Mouse (Mus musculus): ENCODE data around the gene Trappc1.

- TF ChIP-seq POLR2A (IDR thresholded peaks at IDR 0.05; ENCODE audit: borderline replicate concordance, extremely low read depth, insufficient read depth, insufficient read length, poor library complexity, severe bottlenecking) (no peak), CTCF (IDR thresholded peaks at IDR 0.05; ENCODE audit: borderline replicate concordance, extremely low read depth, insufficient read depth, insufficient read length) (no peak)
Measured at GRCm38 (mm10) chr11:69298231-69298630, 25.5 kb upstream of the Trappc1 start.
